Mouse (Mus musculus): ENCODE measurements around the gene Tcea3. TPM values are rescaled to one million over a fixed set of nuclear protein-coding genes. Genes with fewer than 3 reads are reported as not detected.

Gene Tcea3
- polyA plus RNA-seq, 1 experiment from 2014 or later: 9.0 TPM

DNA sequence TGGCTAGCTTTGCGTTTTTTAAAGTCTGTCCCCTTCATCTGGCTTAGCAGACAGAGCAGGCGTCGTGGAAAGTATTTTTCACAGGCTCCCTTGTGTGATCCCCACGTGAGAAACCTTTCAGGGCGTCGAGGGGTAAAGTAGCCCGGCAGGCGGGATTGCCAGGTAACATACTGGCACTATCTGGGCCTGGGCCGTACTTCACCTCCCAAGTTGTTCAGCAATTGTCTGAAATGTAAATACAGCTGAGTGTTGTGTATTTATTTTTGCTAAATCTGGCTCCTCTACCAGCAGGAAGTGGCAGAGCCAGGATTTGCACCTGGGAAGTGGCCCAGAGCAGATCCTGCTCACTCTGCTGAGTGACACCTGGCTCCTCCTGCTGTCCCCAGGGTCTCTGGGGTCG lies 30.5 kb upstream of the Tcea3 start:
- Histone ChIP-seq H3K9me3 (no peaks in the 10 kb centered on the region), H3K9ac (no peak overlapping the region), H3K4me1 (peaks cover 64% of the 10 kb centered on the region), H3K4me3 (no peak overlapping the region), H3K4me2 (replicated peaks) (no peak overlapping the region), H3K36me3 (peaks cover 13% of the 10 kb centered on the region), H3K27ac (peak overlapping the region; percentile 72), H3K27me3 (no peaks in the 10 kb centered on the region)
- 50% methylated on average over 10 of the region's 10 CpGs for WGBS
- ATAC-seq (ENCODE audit: low FRiP score, low read depth): no peak

GRCm38 (mm10) chr4:136218595-136219214 lies 28.8 kb upstream of the Tcea3 start:
- H3K27ac ChIP-seq: peak overlapping the region; percentile 91

GRCm38 (mm10) chr4:136220133-136220775 lies 27.3 kb upstream of the Tcea3 start:
- H3K4me2 ChIP-seq (replicated peaks): peak overlapping the region; percentile 57
- no peaks in the 10 kb centered on the region for H3K9me3 ChIP-seq
- H3K9ac ChIP-seq: peak overlapping the region; percentile 25; the same call in 1 of the 2 replicates
- peak overlapping the region; percentile 22 for H3K4me3 ChIP-seq
- H3K27me3 ChIP-seq: no peaks in the 10 kb centered on the region
- 6% methylated on average over 16 of the region's 17 CpGs for WGBS
- peak; percentile 66 for ATAC-seq (ENCODE audit: low FRiP score, low read depth)
- H3K36me3 ChIP-seq: 0 out of 2 replicates have a peak, but pooled peaks cover under 1% of the 10 kb centered on the region
- peaks cover 64% of the 10 kb centered on the region for H3K4me1 ChIP-seq
- peak overlapping the region; percentile 72 for H3K27ac ChIP-seq

More at GRCm38 (mm10) chr4:136218595-136219214, 28.8 kb upstream of the Tcea3 start:
- Histone ChIP-seq H3K9me3 (no peaks in the 10 kb centered on the region), H3K4me1 (peaks cover 61% of the 10 kb centered on the region), H3K27me3 (no peaks in the 10 kb centered on the region), H3K36me3 (peaks cover 13% of the 10 kb centered on the region), H3K4me3 (peak overlapping the region; percentile 15), H3K9ac (peak overlapping the region; percentile 36), H3K4me2 (replicated peaks) (peak overlapping the region; percentile 54)
- 6% methylated on average over 18 of the region's 18 CpGs for WGBS
- peak; percentile 81 for ATAC-seq (ENCODE audit: low FRiP score, low read depth)

GRCm38 (mm10) chr4:136223549-136224239 lies 23.8 kb upstream of the Tcea3 start:
- no peaks in the 10 kb centered on the region for H3K9me3 ChIP-seq
- no peak for ATAC-seq (ENCODE audit: low FRiP score, low read depth)
- H3K27me3 ChIP-seq: no peaks in the 10 kb centered on the region
- H3K9ac ChIP-seq: peak overlapping the region; percentile 35; the same call in 1 of the 2 replicates
- H3K4me3 ChIP-seq: no peak overlapping the region
- H3K4me1 ChIP-seq: peaks cover 38% of the 10 kb centered on the region
- peaks cover 9% of the 10 kb centered on the region for H3K36me3 ChIP-seq
- no peak overlapping the region for H3K4me2 ChIP-seq (replicated peaks)
- no peak overlapping the region for H3K27ac ChIP-seq
- 71% methylated on average over 13 of the region's 13 CpGs for WGBS

- H3K27ac ChIP-seq: no peak overlapping the region
- ATAC-seq (ENCODE audit: low FRiP score, low read depth): no peak
- 69% methylated on average over 5 of the region's 5 CpGs for WGBS
Measured at GRCm38 (mm10) chr4:136224240-136224559, 23.3 kb upstream of the Tcea3 start.

DNA sequence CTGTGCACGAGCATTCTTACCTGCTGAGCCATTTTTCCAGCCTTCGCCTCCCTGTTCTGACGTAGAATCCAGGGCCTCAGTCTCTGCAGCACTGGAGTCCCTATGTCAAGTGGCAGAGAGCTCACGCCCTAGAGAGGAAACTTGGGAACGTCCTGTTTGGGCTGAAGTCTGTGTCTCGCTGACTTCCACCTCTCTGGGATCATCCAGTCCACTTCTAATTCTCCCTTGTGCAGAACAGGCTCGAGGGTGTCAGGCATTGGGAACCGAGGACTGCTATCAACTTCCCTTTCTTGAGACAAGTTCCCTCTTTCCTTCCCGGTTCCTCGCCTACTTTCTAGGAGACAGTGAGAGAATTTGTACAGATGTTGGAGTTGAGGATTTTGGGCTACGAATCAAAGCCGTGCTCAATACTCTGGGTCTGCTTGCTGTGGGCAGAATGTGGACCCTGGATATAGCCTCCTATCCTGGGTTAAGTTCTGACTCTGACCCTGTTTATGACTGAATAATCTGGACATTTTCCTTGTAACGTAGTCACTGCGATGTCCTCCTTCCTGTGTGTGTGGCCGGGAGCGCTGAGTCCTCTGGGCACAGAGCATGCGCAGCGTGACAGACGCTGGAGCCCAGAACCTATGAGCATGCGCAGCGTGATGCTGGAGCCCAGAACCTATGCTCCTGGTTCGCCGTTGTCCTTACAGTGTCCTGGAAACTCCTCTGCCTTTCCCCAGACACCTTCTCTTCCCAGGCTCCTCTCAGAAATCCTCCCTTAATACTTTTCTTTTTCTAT lies 22.7 kb upstream of the Tcea3 start:
- 81% methylated on average over 23 of the region's 23 CpGs for WGBS
- ATAC-seq (ENCODE audit: low FRiP score, low read depth): no peak
- H3K9me3 ChIP-seq: no peaks in the 10 kb centered on the region
- H3K4me3 ChIP-seq: no peak overlapping the region
- no peak overlapping the region for H3K9ac ChIP-seq
- no peaks in the 10 kb centered on the region for H3K27me3 ChIP-seq
- H3K4me2 ChIP-seq (replicated peaks): no peak overlapping the region
- H3K4me1 ChIP-seq: peaks cover 26% of the 10 kb centered on the region
- peaks cover 21% of the 10 kb centered on the region for H3K36me3 ChIP-seq
- no peak overlapping the region for H3K27ac ChIP-seq

More at GRCm38 (mm10) chr4:136224240-136224559, 23.3 kb upstream of the Tcea3 start:
- H3K27me3 ChIP-seq: no peaks in the 10 kb centered on the region
- no peaks in the 10 kb centered on the region for H3K9me3 ChIP-seq
- H3K9ac ChIP-seq: no peak overlapping the region
- peaks cover 33% of the 10 kb centered on the region for H3K4me1 ChIP-seq
- H3K4me3 ChIP-seq: no peak overlapping the region
- H3K36me3 ChIP-seq: peaks cover 14% of the 10 kb centered on the region
- H3K4me2 ChIP-seq (replicated peaks): no peak overlapping the region

DNA sequence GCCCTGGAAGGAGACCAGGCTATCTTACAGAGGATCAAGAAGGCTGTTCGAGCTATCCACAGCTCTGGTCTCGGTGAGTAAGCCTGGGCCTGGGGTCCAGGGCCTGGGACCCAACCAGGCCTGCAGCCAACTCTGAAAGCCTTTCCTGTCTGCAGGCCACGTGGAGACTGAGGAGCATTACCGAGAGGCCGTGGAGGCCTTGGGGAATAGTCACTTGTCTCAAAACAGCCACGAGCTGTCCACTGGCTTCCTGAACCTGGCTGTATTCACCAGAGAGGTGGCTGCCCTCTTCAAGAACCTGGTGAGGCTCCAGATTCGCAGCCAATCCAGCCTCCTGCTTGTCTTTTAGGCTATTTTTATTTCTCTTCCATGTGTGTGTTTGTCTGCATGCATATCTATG lies 20.1 kb upstream of the Tcea3 start:
- Histone ChIP-seq H3K27me3 (no peaks in the 10 kb centered on the region), H3K27ac (no peak overlapping the region), H3K9me3 (no peaks in the 10 kb centered on the region), H3K4me1 (peaks cover 13% of the 10 kb centered on the region; the same call in 1 of the 2 replicates), H3K4me3 (no peak overlapping the region), H3K36me3 (peaks cover 28% of the 10 kb centered on the region), H3K4me2 (replicated peaks) (no peak overlapping the region), H3K9ac (no peak overlapping the region)
- WGBS: 76% methylated on average over 7 of the region's 7 CpGs
- no peak for ATAC-seq (ENCODE audit: low FRiP score, low read depth)

DNA sequence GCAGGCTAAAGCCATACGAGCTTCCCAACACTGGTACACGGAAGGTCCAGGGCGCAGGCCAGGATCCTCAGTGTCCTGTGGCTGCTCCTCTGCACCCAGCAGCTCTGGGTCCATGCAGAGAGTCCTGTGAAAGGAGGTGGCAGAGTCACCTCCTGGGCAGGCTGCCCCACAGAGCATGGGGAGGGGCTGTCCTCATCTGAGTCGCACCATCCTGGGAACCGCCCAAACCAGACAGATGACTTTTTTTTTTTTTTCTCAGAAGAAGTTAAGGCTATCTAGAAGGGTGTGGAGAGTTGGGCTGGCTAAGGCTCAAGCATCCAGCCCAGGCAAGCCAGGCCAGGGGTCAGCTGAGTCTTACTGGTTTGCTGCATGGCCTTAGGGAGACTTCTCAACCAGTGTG lies 18.9 kb upstream of the Tcea3 start:
- no peak for ATAC-seq (ENCODE audit: low FRiP score, low read depth)
- Histone ChIP-seq H3K9me3 (no peaks in the 10 kb centered on the region), H3K36me3 (peaks cover 34% of the 10 kb centered on the region), H3K27me3 (no peaks in the 10 kb centered on the region), H3K4me2 (replicated peaks) (no peak overlapping the region), H3K4me1 (peaks cover 9% of the 10 kb centered on the region; the same call in 1 of the 2 replicates), H3K27ac (no peak overlapping the region), H3K9ac (no peak overlapping the region), H3K4me3 (no peak overlapping the region)
- WGBS: 72% methylated on average over 5 of the region's 5 CpGs

- Histone ChIP-seq H3K4me2 (replicated peaks) (peak overlapping the region; percentile 30), H3K27me3 (peaks cover 68% of the 10 kb centered on the region), H3K27ac (no peak overlapping the region), H3K9me3 (no peaks in the 10 kb centered on the region), H3K36me3 (peaks cover 90% of the 10 kb centered on the region), H3K4me3 (no peak overlapping the region), H3K9ac (no peak overlapping the region), H3K4me1 (peaks cover 6% of the 10 kb centered on the region)
- 16% methylated on average over 13 of the region's 13 CpGs for WGBS
- no peak for ATAC-seq (ENCODE audit: low FRiP score, low read depth)
Measured at GRCm38 (mm10) chr4:136238669-136239068, 8.9 kb upstream of the Tcea3 start.

DNA sequence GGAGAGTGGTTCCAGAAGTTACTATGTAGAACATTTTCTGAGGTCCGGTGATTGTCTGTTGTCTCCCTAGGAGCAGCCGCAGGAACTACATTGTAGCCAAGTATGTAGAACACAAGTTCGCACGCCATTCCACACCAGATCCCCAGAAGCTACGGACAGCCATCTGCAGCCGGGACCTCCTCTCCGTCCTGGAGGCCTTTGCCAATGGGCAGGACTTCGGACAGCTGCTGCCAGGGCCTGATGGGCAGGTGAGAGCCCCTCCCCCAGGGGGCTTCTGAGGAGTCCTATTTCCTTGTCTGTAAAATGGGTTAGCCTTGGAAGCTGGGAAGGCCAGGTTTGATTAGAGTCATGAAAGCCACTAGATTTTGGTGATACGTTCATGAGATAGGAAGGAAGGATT lies 8.4 kb upstream of the Tcea3 start:
- no peak overlapping the region for H3K4me3 ChIP-seq
- no peak overlapping the region for H3K9ac ChIP-seq
- peaks cover 90% of the 10 kb centered on the region for H3K36me3 ChIP-seq
- H3K9me3 ChIP-seq: no peaks in the 10 kb centered on the region
- no peak overlapping the region for H3K27ac ChIP-seq
- no peak overlapping the region for H3K4me2 ChIP-seq (replicated peaks)
- ATAC-seq (ENCODE audit: low FRiP score, low read depth): no peak
- H3K27me3 ChIP-seq: peaks cover 69% of the 10 kb centered on the region
- H3K4me1 ChIP-seq: peaks cover 6% of the 10 kb centered on the region
- WGBS: 62% methylated on average over 9 of the region's 9 CpGs

DNA sequence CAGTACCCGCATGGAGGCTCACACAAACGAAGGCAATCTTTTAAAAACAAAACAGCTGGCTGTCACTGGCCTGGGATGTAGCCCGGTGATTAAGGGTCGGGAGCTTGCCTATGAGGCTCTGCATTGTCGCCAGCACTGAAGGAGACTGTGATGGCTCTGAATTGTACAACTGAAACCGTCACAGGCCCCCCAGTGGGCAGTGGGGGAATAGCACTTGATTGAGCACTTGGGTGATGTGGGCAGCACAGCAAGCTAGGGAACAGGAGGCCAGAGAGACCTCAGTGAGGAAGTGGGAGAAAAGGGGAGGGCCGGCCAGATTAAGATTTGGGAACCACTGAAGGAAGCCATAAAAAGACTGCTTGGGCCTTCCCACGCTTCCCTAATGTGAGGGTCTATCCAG lies 7.9 kb upstream of the Tcea3 start:
- Histone ChIP-seq H3K36me3 (peaks cover 90% of the 10 kb centered on the region), H3K27me3 (peaks cover 72% of the 10 kb centered on the region), H3K4me3 (no peak overlapping the region), H3K9ac (no peak overlapping the region), H3K4me2 (replicated peaks) (no peak overlapping the region), H3K27ac (no peak overlapping the region), H3K4me1 (peaks cover 6% of the 10 kb centered on the region), H3K9me3 (no peaks in the 10 kb centered on the region)
- 21% methylated on average over 8 of the region's 8 CpGs for WGBS
- ATAC-seq (ENCODE audit: low FRiP score, low read depth): no peak

DNA sequence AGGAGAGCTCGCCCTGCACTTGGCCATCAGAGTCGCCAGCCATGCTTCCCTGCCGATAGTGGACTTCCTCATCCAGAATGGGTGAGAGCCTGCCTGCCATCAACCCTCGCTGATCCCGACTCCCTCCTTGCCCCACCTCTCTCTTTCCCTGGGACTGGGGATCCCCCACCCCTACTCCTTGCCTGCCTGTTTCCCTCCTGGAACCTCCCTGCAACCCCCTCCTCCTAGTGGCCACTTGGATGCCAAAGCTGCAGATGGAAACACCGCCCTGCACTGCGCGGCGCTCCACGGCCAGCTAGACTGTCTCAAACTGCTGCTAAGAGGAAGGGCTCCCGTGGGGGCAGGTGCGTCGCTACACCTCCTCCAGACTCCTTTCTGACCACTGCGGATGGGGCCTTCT lies 7.4 kb upstream of the Tcea3 start:
- H3K4me1 ChIP-seq: peaks cover 6% of the 10 kb centered on the region
- H3K4me3 ChIP-seq: no peak overlapping the region
- no peak overlapping the region for H3K9ac ChIP-seq
- peaks cover 77% of the 10 kb centered on the region for H3K27me3 ChIP-seq
- H3K4me2 ChIP-seq (replicated peaks): no peak overlapping the region
- no peaks in the 10 kb centered on the region for H3K9me3 ChIP-seq
- no peak for ATAC-seq (ENCODE audit: low FRiP score, low read depth)
- H3K27ac ChIP-seq: no peak overlapping the region
- H3K36me3 ChIP-seq: peaks cover 91% of the 10 kb centered on the region
- 67% methylated on average over 14 of the region's 14 CpGs for WGBS

Data from limb, embryonic 13.5 days (tissue).